Mouse (Mus musculus) heart, adult 2 months (tissue): ENCODE measurements at regions not wholly inside any gene's neighbourhood (a gene's known extent, or its start where the extent isn't known, plus 50 kb on each side); places are given as distances from the start of the nearest gene placed in this dataset.

Source experiments
- CTCF ChIP-seq: fragments of 200-600 bp; IDR thresholded peaks from 2 replicates; pipeline ENCODE4 v1.8.1; 2022; ENCODE audit warnings: antibody characterized with exemption, mild to moderate bottlenecking, moderate library complexity
- POLR2A ChIP-seq: fragments of 200-500 bp; IDR thresholded peaks from 2 replicates; pipeline ENCODE4 v1.6.1; 2011; ENCODE audit warnings: mild to moderate bottlenecking, low read depth, low read length, control low read depth; ENCODE audit not compliant: insufficient read depth

DNA sequence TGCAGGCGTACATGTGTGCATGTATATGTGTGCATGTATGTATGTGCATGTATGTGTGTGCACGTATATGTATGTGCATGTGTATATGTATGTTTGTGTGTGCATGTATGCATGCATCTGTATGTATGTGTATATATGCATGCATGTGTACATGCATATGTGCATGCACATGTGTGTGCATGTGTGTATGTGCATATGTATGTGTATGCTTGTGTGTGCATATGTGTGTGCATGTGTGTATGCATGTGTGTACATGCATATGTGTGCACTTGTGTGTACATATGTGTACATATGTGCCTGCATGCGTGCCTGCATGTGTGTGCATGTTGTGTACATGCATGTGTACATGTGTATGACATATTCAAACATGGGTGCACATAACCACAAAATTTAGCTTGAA is 65.7 kb upstream of the Grip1 start:
- TF ChIP-seq CTCF (no peak), POLR2A (no peak)
